Mouse (Mus musculus) kidney, adult 2 months (tissue): ENCODE results near the gene Olfr635. TPM values are rescaled to one million over a fixed set of nuclear protein-coding genes. Genes with fewer than 3 reads are reported as not detected.

Experiments
- DNase-seq: peaks from one replicate; pipeline ENCODE4 v3.0.0; 2021
- H3K27ac ChIP-seq: fragments of 200-500 bp; 2 replicates; pipeline ENCODE4 v1.5.1; 2012; ENCODE audit warnings: low read depth, low read length, control low read depth, inconsistent platforms; ENCODE audit not compliant: insufficient read depth
- H3K27me3 ChIP-seq: fragments of 200-500 bp; replicated peaks from 2 replicates; pipeline ENCODE4 v1.6.1; 2012; ENCODE audit warnings: mild to moderate bottlenecking, moderate library complexity, low read length, inconsistent platforms; ENCODE audit not compliant: control insufficient read depth, insufficient read depth
- H3K36me3 ChIP-seq: fragments of 200-500 bp; 2 replicates; pipeline ENCODE4 v1.6.1; 2012; ENCODE audit warnings: mild to moderate bottlenecking, moderate library complexity, low read length, inconsistent platforms; ENCODE audit not compliant: control insufficient read depth, insufficient read depth
- H3K4me1 ChIP-seq: fragments of 200-500 bp; 2 replicates; pipeline ENCODE4 v1.6.1; 2011; ENCODE audit warnings: low read length; ENCODE audit not compliant: control insufficient read depth, insufficient read depth
- H3K4me3 ChIP-seq: fragments of 200-500 bp; 2 replicates; pipeline ENCODE4 v1.5.1; 2011; ENCODE audit warnings: mild to moderate bottlenecking, low read depth, low read length, control low read depth; ENCODE audit not compliant: insufficient read depth
- CTCF ChIP-seq: fragments of 200-500 bp; conservative IDR thresholded peaks from 2 replicates; pipeline ENCODE4 v1.5.1; 2011; ENCODE audit warnings: low read depth, mild to moderate bottlenecking, control low read depth, low read length, moderate library complexity, mixed read lengths; ENCODE audit not compliant: insufficient read depth, insufficient read length
- POLR2A ChIP-seq: fragments of 200-500 bp; IDR thresholded peaks from one replicate; pipeline ENCODE4 v1.6.1; 2011; ENCODE audit warnings: low read depth, low read length, control low read depth
- WGBS: fragments of 180-500 bp; shearing (Covaris S2); methylation state at CpG from one replicate; pipeline ENCODE4 v1.1.7; 2018; 5-methylcytosine and 5-hydroxymethylcytosine counted together
- polyA plus RNA-seq: library from polyadenylated mRNA; depleted of rRNA; stranded (reverse); fragments of >200 nt; gene quantifications from 2 replicates; pipeline ENCODE4 v1.2.3, GENCODE M21; 2012; rRNA removed

The Olfr635 gene
- polyA plus RNA-seq, 1 experiment, result not detected

- Histone ChIP-seq H3K4me1 (no peaks in the 10 kb centered on the region), H3K36me3 (no peaks in the 10 kb centered on the region), H3K27me3 (no peaks in the 10 kb centered on the region), H3K4me3 (no peak overlapping the region), H3K27ac (no peak overlapping the region)
- TF ChIP-seq CTCF, result no peak
- no peak for DNase-seq
Observed at GRCm38 (mm10) chr7:103999124-103999523, 28.2 kb downstream of the Olfr635 start.

GRCm38 (mm10) chr7:104017203-104017602, 46.3 kb downstream of the Olfr635 start, which contains the start of gene Olfr639:
Olfr639 (minus strand) TSS chr7:104017303.
- TF ChIP-seq CTCF, result no peak
- no peak for TF ChIP-seq POLR2A
- no peaks in the 10 kb centered on the region for H3K4me1 ChIP-seq
- H3K27me3 ChIP-seq, result no peaks in the 10 kb centered on the region
- H3K36me3 ChIP-seq, result no peaks in the 10 kb centered on the region
- H3K27ac ChIP-seq, result no peak within 1 kb of the TSS
- no peak within 1 kb of the TSS for H3K4me3 ChIP-seq
- DNase-seq, result no peak

GRCm38 (mm10) chr7:104018953-104019352, 48.0 kb downstream of the Olfr635 start:
- H3K27me3 ChIP-seq, result no peaks in the 10 kb centered on the region
- H3K27ac ChIP-seq, result no peak overlapping the region
- no peak for TF ChIP-seq POLR2A
- TF ChIP-seq CTCF, result no peak
- no peak for DNase-seq
- H3K4me3 ChIP-seq, result no peak overlapping the region
- WGBS, result 83% methylated on average over 1 of the region's 1 CpGs
- no peaks in the 10 kb centered on the region for H3K36me3 ChIP-seq
- H3K4me1 ChIP-seq, result no peaks in the 10 kb centered on the region

GRCm38 (mm10) chr7:104021651-104022050, 50.7 kb downstream of the Olfr635 start:
- TF ChIP-seq POLR2A (no peak), CTCF (no peak)
- Histone ChIP-seq H3K27ac (no peak overlapping the region), H3K36me3 (no peaks in the 10 kb centered on the region), H3K4me3 (no peak overlapping the region), H3K27me3 (no peaks in the 10 kb centered on the region), H3K4me1 (no peaks in the 10 kb centered on the region)
- DNase-seq, result no peak
- 86% methylated on average over 6 of the region's 6 CpGs for WGBS

- WGBS, result 74% methylated on average over 6 of the region's 6 CpGs
- no peaks in the 10 kb centered on the region for H3K36me3 ChIP-seq
- TF ChIP-seq CTCF, result no peak
- TF ChIP-seq POLR2A, result no peak
- no peak for DNase-seq
- H3K27me3 ChIP-seq, result no peaks in the 10 kb centered on the region
- H3K4me1 ChIP-seq, result no peaks in the 10 kb centered on the region
- H3K4me3 ChIP-seq, result no peak within 1 kb of the TSS
- no peak within 1 kb of the TSS for H3K27ac ChIP-seq
Observed at GRCm38 (mm10) chr7:104025473-104025872, 54.5 kb downstream of the Olfr635 start, which contains the start of gene Olfr640. Olfr640 (minus strand) TSS chr7:104025573.

- Histone ChIP-seq H3K27ac (no peak overlapping the region), H3K36me3 (no peaks in the 10 kb centered on the region), H3K4me1 (no peaks in the 10 kb centered on the region), H3K4me3 (no peak overlapping the region), H3K27me3 (no peaks in the 10 kb centered on the region)
- TF ChIP-seq POLR2A (no peak), CTCF (no peak)
- WGBS, result 78% methylated on average over 3 of the region's 3 CpGs
- DNase-seq, result no peak
Observed at GRCm38 (mm10) chr7:104026978-104027377, 56.0 kb downstream of the Olfr635 start.

- no peaks in the 10 kb centered on the region for H3K4me1 ChIP-seq
- no peaks in the 10 kb centered on the region for H3K27me3 ChIP-seq
- TF ChIP-seq CTCF (no peak), POLR2A (no peak)
- H3K36me3 ChIP-seq, result no peaks in the 10 kb centered on the region
- whole genome bisulfite sequencing, result 55% methylated on average over 1 of the region's 1 CpGs
- H3K4me3 ChIP-seq, result no peak within 1 kb of the TSS
- no peak within 1 kb of the TSS for H3K27ac ChIP-seq
- no peak for DNase-seq
Observed at GRCm38 (mm10) chr7:104035145-104035544, 64.2 kb downstream of the Olfr635 start, which contains the start of gene Olfr641. Olfr641 (plus strand) TSS chr7:104035445.

Other genes starting within 250 kb of the Olfr635 start
- not detected in 2 replicates for gene Olfr628, start 240.8 kb upstream of the Olfr635 start, polyA plus RNA-seq
- gene Olfr629, start 226.2 kb upstream of the Olfr635 start, polyA plus RNA-seq, result not detected in 2 replicates
- not detected in 2 replicates for gene Olfr630, start 213.8 kb upstream of the Olfr635 start, polyA plus RNA-seq
- gene Olfr69, start 199.6 kb upstream of the Olfr635 start, polyA plus RNA-seq, result not detected in 2 replicates
- gene Olfr68, start 191.5 kb upstream of the Olfr635 start, polyA plus RNA-seq, result not detected in 2 replicates
- not detected in 2 replicates for gene Olfr67, start 179.3 kb upstream of the Olfr635 start, polyA plus RNA-seq
- gene Hbb-bt, start 157.2 kb upstream of the Olfr635 start, polyA plus RNA-seq, result 323 and 441 TPM in 2 replicates
- gene Hbb-bs, start 143.1 kb upstream of the Olfr635 start, polyA plus RNA-seq, result 3,704 and 5,002 TPM in 2 replicates
- gene Hbb-bh2, start 130.6 kb upstream of the Olfr635 start, polyA plus RNA-seq, result not detected in 2 replicates
- not detected in 2 replicates for gene Hbb-bh1, start 128.0 kb upstream of the Olfr635 start, polyA plus RNA-seq
- gene Hbb-y, start 117.9 kb upstream of the Olfr635 start, polyA plus RNA-seq, result not detected in 2 replicates
- not detected in 2 replicates for gene Olfr66, start 84.9 kb upstream of the Olfr635 start, polyA plus RNA-seq
- gene Olfr64, start 76.7 kb upstream of the Olfr635 start, polyA plus RNA-seq, result not detected in 2 replicates
- gene Olfr65, start 67.7 kb upstream of the Olfr635 start, polyA plus RNA-seq, result not detected in 2 replicates
- gene Olfr631, start 42.3 kb upstream of the Olfr635 start, polyA plus RNA-seq, result not detected in 2 replicates
- gene Olfr632, start 36.8 kb upstream of the Olfr635 start, polyA plus RNA-seq, result not detected in 2 replicates
- gene Olfr633, start 26.7 kb upstream of the Olfr635 start, polyA plus RNA-seq, result not detected in 2 replicates
- not detected in 2 replicates for gene Olfr638, start 27.6 kb downstream of the Olfr635 start, polyA plus RNA-seq
- gene Olfr639, start 46.2 kb downstream of the Olfr635 start, polyA plus RNA-seq, result not detected in 2 replicates
- gene Olfr640, start 54.4 kb downstream of the Olfr635 start, polyA plus RNA-seq, result not detected in 2 replicates
- gene Olfr641, start 64.3 kb downstream of the Olfr635 start, polyA plus RNA-seq, result not detected in 2 replicates
- gene Olfr642, start 81.5 kb downstream of the Olfr635 start, polyA plus RNA-seq, result not detected in 2 replicates
- not detected in 2 replicates for gene 4930516K23Rik, start 90.3 kb downstream of the Olfr635 start, polyA plus RNA-seq
- gene Olfr644, start 100.7 kb downstream of the Olfr635 start, polyA plus RNA-seq, result not detected in 2 replicates
- gene Olfr645, start 114.3 kb downstream of the Olfr635 start, polyA plus RNA-seq, result not detected in 2 replicates
- not detected in 2 replicates for gene Olfr646, start 133.7 kb downstream of the Olfr635 start, polyA plus RNA-seq
- gene Ubqln5, start 158.7 kb downstream of the Olfr635 start, polyA plus RNA-seq, result not detected in 2 replicates
- not detected in 2 replicates for gene Olfr643, start 166.3 kb downstream of the Olfr635 start, polyA plus RNA-seq
- 0.07 and 0.09 TPM in 2 replicates for gene Ubqln3, start 172.1 kb downstream of the Olfr635 start, polyA plus RNA-seq
- 0.18 TPM in 1 of 2 replicates, not detected in the other for gene Ubqlnl, start 179.4 kb downstream of the Olfr635 start, polyA plus RNA-seq
- not detected in 2 replicates for gene Olfm5, start 193.7 kb downstream of the Olfr635 start, polyA plus RNA-seq
- not detected in 2 replicates for gene Olfr648, start 212.2 kb downstream of the Olfr635 start, polyA plus RNA-seq
- gene Olfr649, start 224.8 kb downstream of the Olfr635 start, polyA plus RNA-seq, result not detected in 2 replicates
- 0.88 and 1.0 TPM in 2 replicates for gene Trim6, start 247.6 kb downstream of the Olfr635 start, polyA plus RNA-seq